Mouse (Mus musculus): Measurements from ENCODE around the gene Cntnap5a.

DNA sequence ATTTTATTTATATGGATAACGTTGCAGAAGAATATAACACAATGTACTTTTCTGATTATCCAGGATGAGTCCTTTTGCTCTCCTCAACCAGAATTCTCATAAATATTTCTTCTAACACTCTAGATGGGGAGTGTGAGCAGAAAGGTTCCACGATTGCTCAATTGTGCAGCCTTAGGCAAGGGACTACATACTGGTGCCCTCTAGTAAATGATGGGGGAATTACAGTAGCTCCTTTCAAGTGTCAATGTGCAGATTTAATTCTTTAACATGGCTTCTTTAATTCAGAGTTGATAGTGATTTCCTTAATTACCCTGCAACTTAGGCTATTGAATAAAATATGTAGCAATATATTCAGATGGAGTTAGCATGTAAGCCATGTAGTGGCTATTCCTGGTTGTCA, 442.5 kb downstream of the Cntnap5a start:
- TF ChIP-seq GATA1 (IDR thresholded peaks at IDR 0.05; ENCODE audit: borderline replicate concordance, low read length) (no peak), FLI1 (IDR thresholded peaks at IDR 0.05; ENCODE audit: low read length) (no peak)

Data from megakaryocyte, embryonic 14.5 days (primary cell).